Mouse (Mus musculus) heart, adult 9 months (tissue): Measurements from ENCODE around the gene Fam72a.
A peak's percentile ranks its signal among the peaks of the same experiment; 100 is the strongest.
"Not testable (repeated sequence)": the region's sequence is repeated elsewhere in the genome, so short reads cannot be mapped to it uniquely, and the experiment has no call there.

Experiments
- DNase-seq, 2 experiments: peaks; one replicate each; pipeline ENCODE4 v3.0.0; 2022; ENCODE audit warnings: low spot score in 2 of 2

Gene Fam72a

GRCm38 (mm10) chr1:131526371-131527270 is 1.1 kb upstream of the Fam72a start:
- peak; percentile 71 to 78 for DNase-seq

DNA sequence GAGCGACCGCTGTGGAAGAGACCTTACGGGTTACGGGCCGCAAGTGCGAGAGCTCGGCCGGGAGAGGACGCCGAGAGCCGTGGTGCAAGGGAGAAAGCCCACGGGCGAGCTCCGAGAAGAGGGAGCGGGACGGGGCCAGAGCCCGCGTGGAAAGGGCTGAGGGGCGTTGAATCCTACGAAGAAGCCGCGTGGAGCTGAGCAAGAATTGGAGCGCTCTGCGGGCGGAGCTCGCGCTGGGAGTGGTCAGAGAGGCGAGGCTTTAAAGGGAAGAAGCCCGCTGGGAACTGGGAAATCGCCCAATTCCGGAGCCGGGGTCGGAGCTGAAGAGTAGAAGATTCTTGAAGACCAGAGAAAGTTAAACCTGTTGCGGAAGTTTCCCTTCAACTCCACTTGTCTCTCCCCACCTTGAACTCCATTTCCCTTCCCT is 391 bp downstream of the Fam72a start:
- DNase-seq: peak; percentile 61 to 75

DNA sequence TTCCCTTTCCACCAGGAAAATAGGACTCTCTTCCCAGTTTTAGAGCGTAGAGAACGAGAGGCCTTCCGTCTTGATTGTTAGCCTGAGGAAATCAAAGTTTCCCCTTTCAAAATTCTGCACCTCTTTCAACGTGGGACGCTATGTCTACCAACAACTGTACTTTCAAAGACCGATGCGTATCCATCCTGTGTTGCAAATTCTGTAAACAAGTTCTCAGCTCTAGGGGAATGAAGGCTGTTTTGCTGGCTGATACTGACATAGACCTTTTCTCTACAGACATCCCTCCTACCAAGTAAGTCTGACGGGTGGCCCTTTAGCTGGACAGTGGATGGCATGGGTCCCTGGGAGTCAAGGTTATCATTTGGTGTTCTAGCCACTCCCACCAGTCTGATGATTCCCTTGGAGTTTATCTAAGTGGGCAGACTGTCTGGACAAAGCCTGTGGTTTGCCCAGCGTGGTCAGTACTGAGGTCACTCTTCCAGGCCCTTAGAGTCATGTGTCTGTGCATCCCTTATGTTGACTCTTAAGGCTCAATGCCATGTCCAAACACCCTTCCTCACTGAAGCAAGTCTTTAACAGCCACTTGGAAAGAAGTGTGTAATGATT is 961 bp downstream of the Fam72a start:
- DNase-seq: no peak

- DNase-seq: no peak
These were observed 12.1 kb downstream of the Fam72a start for GRCm38 (mm10) chr1:131539771-131540170.

GRCm38 (mm10) chr1:131540795-131541194 is 13.1 kb downstream of the Fam72a start:
- no peak for DNase-seq

GRCm38 (mm10) chr1:131541431-131541830 is 13.7 kb downstream of the Fam72a start:
- peak in 1 of 2 experiments; percentile 28 for DNase-seq

DNA sequence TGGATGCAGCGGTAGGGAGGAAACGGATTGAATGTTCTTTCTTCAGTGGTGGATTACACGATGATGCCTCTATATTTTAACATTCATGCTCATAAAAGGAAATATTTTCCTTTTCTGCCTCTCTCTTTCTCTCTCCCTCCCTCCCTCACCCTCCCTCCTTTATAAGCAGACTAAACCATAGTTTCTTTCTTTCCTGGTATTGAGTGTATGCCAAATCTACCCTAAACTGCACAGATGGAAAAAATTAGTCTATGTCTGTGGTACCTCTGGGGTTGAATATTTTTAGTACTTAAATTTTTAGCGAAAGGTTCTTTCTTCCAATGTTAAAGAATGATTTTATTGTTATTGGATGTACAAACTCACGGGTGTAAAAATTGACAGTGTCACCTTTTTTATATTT is 14.2 kb downstream of the Fam72a start:
- DNase-seq: no peak

DNA sequence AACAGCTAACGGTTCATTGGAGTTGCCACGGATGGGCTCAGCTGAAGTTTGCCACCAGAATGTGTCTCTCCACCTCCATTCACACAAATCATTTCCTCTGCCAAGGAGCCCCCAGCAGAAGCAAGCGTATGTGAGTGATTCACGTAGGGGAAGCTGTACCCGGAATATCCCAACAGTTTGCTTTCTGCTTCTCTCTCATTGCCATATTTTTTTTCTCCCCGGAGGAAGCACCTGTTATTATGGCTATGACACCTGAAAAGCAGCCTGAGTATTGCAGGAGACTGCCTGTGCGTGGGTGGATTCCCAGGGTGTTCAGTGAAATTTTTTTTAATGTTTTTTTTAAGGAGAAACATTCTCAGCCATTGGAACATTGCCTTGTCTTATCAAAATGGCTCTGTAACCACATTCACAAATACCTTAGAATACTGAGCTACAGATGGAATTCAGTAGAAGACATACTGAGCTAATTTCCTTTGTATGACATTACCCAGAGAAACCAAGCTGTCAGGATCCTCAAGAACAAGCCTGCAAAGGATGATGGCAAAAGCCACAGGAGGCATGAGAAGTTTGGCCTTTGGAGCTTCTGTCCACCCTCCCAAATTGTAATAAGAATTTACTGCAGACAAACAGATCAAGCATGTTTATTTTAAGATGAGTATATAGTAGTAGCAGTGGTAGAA is 16.3 kb downstream of the Fam72a start:
- DNase-seq: no peak

DNA sequence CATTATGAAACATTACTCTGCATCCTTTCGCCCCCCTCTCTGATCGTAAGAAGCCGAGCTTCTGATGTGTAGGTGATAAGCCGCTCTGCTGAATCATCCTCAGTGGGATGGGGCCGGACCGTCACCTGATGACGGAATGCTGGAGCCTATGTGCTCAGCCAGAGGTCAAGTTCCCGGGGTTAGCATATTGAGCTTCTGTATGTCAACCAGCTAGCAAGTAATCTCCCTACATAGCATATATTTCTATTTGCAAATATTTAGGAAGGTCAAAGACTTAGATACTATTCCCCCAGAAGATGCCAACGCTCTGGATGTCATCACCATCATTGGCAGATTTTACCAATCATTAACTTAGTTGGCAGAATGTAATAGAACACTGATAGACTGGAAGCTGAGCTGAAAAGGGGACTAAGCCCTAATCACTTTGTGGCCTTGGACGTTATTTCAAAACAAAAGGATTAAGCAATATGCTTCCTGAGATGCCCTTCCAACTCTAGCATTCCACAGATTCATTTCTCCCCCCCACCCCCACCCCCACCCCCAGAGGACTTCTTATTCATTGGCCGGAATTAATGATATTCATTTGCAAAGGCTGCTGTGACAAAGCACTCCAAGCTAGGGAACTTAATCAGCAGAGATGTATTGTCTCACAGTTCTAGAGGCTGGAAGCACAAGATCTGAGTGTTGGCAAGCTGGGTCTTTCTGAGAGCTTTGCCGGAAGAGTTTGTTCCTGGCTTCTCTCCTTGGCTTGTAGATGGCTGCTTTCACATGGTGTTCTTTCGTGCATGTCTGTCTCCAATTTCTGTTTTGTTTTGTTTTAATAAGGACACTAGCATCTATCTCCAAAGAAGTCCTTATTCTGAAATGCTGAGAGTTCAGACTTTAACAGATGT is 19.3 kb downstream of the Fam72a start:
- peak; percentile 41 to 69 for DNase-seq

GRCm38 (mm10) chr1:131548494-131549365 is 21.0 kb downstream of the Fam72a start:
- peak; percentile 47 to 53 for DNase-seq

GRCm38 (mm10) chr1:131551956-131552355 is 24.3 kb downstream of the Fam72a start:
- DNase-seq: no peak

GRCm38 (mm10) chr1:131553428-131553827 is 25.7 kb downstream of the Fam72a start:
- no peak for DNase-seq

DNA sequence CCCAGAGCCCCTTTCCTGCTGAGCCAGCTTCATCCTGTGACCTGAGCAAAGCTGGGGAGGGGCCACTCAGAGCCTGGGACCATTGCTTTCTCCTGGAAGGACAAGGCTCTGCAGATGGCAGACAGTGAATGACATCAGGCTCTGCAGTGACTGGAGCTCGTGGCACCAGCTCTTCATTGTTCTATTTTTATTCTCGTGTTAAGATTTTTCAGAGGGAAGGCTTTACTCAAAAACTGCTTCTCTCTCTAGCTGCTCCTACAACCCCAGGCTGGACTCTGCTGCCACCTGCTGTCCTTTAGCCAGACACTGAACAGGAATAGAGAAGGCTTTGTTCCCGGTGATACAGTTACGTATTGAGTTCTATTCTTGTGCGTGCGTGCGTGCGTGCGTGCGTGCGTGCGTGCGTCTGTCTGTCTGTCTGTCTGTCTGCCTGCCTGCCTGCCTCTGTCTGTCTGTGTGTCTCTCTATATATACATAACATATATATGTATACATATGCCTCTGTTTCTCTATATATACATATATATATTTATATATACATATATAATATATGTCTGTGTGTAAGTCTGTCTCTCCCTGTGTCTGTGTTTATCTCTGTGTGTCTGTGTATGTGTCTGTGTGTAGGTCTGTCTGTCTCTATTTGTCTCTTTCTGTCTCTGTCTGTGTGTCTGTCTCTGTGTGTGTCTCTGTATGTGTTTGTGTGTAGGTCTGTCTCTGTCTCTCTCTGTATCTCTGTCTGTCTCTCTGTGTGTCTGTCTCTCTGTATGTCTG is 27.5 kb downstream of the Fam72a start:
- DNase-seq: peak; percentile 72 to 82

DNA sequence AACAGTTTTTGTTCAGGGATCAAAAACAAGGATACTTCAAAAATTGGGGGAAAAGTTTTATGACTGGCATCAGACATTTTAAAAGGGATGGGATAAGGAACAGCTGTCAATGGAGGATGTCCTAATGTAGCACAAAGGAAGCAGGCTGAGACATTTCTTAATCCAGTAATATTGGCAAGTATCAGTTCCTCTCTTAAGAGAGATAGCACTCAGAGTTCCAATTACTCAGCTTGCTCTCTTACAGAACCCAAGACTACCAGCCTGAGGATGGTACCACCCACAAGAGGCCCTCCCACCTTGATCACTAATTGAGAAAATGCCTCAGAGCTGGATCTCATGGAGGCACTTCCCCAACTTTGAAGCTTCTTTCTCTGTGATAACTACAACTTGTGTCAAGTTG is 32.8 kb downstream of the Fam72a start:
- no peak for DNase-seq

GRCm38 (mm10) chr1:131562081-131562480 is 34.4 kb downstream of the Fam72a start:
- no peak for DNase-seq

DNA sequence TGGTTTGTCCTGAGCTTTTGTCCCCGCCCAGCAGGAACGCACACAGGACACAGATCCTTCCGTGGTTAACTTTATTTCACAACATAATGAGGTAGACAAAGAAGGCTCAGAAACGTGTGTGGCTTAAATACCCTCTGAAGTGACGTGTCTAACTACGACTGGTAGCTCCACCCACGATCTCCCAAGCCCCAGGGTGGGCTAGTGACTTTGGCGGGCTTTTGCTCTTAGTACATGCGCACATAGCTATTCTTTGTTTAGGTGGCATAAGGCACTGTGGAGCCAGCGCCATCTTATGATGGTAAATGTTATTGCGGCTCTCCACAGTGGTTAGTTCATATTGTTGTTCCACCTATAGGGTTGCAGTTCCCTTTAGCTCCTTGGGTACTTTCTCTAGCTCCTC is 38.4 kb downstream of the Fam72a start:
- not testable (repeated sequence) for DNase-seq

- no peak for DNase-seq
These were observed 42.0 kb downstream of the Fam72a start for GRCm38 (mm10) chr1:131569721-131570120.

- DNase-seq: no peak
These were observed 42.7 kb downstream of the Fam72a start for GRCm38 (mm10) chr1:131570391-131570790.

GRCm38 (mm10) chr1:131573721-131574120 is 46.0 kb downstream of the Fam72a start:
- no peak for DNase-seq
